Mouse (Mus musculus): ENCODE measurements around the gene Adamtsl5.
A peak's percentile ranks its signal among the peaks of the same experiment; 100 is the strongest.

DNA sequence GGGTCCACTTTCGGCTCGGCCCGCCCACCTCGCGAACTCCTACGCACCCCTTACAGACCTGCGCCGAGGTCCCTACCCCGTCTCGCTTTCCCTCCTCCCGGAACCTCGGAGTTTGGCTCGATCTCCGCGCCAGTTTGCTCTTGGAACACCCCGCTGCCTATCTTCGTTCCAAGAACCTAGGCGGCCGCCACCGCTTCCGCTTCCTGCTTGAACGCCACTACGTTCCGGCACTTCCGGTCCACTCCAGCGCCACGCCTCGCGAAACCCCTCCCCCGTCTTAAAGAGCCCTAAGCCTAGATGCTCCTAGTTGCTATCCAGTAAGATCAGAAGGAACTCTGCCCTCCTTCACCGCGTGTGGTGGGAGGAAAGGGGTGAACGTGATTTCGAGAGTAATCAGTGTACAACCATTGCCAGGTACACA, 27.9 kb downstream of the Adamtsl5 start, which contains the start of gene 2310011J03Rik:
- TF ChIP-seq POLR2A (IDR thresholded peaks at IDR 0.05; ENCODE audit: insufficient read depth, low read depth, low read length) (peak; percentile 84), EP300 (IDR thresholded peaks at IDR 0.05; ENCODE audit: insufficient read depth, low read depth, low read length) (peak; percentile 80; the same call in 1 of the 2 replicates)
